Mouse (Mus musculus): ENCODE measurements around the gene Slc39a11. TPM values are rescaled to one million over a fixed set of nuclear protein-coding genes. Genes with fewer than 3 reads are reported as not detected.

The Slc39a11 gene
- polyA plus RNA-seq, 1 experiment from 2014 or later, result 12.5 TPM

GRCm38 (mm10) chr11:113657221-113657620 lies 7.3 kb upstream of the Slc39a11 start:
- no peak overlapping the region for H3K4me3 ChIP-seq (ENCODE audit: low read depth, low read length)
- no peaks in the 10 kb centered on the region for H3K9me3 ChIP-seq (replicated peaks; ENCODE audit: control insufficient read depth, low read length)
- H3K4me2 ChIP-seq (ENCODE audit: low read depth, low read length), result no peak overlapping the region
- no peaks in the 10 kb centered on the region for H3K27me3 ChIP-seq (ENCODE audit: control insufficient read depth, insufficient read depth, low read length)
- H3K9ac ChIP-seq (replicated peaks; ENCODE audit: low read length), result no peak overlapping the region
- peaks cover 14% of the 10 kb centered on the region for H3K36me3 ChIP-seq (replicated peaks; ENCODE audit: control insufficient read depth, insufficient read depth, low read depth, low read length)
- H3K27ac ChIP-seq (replicated peaks; ENCODE audit: low read depth, low read length), result no peak overlapping the region
- no peaks in the 10 kb centered on the region; the same call in 1 of the 2 replicates for H3K4me1 ChIP-seq (ENCODE audit: control insufficient read depth, insufficient read depth, low read length)
- 54% methylated on average over 4 of the region's 4 CpGs for WGBS
- DNase-seq (ENCODE audit: low spot score), result no peak
- no peak for ATAC-seq (replicated peaks; ENCODE audit: insufficient number of reproducible peaks, low FRiP score, low TSS enrichment, low read depth)

GRCm38 (mm10) chr11:113656511-113656932 lies 6.6 kb upstream of the Slc39a11 start:
- peaks cover 15% of the 10 kb centered on the region for H3K36me3 ChIP-seq (replicated peaks; ENCODE audit: control insufficient read depth, insufficient read depth, low read depth, low read length)
- 92% methylated on average over 8 of the region's 8 CpGs for WGBS
- ATAC-seq (replicated peaks; ENCODE audit: insufficient number of reproducible peaks, low FRiP score, low TSS enrichment, low read depth) (no peak), DNase-seq (ENCODE audit: low spot score) (no peak)
- no peak overlapping the region for H3K9ac ChIP-seq (replicated peaks; ENCODE audit: low read length)
- no peak overlapping the region for H3K4me3 ChIP-seq (ENCODE audit: low read depth, low read length)
- H3K27ac ChIP-seq (replicated peaks; ENCODE audit: low read depth, low read length), result no peak overlapping the region
- H3K4me2 ChIP-seq (ENCODE audit: low read depth, low read length), result no peak overlapping the region
- no peaks in the 10 kb centered on the region; the same call in 1 of the 2 replicates for H3K4me1 ChIP-seq (ENCODE audit: control insufficient read depth, insufficient read depth, low read length)
- no peaks in the 10 kb centered on the region for H3K9me3 ChIP-seq (replicated peaks; ENCODE audit: control insufficient read depth, low read length)
- no peaks in the 10 kb centered on the region for H3K27me3 ChIP-seq (ENCODE audit: control insufficient read depth, insufficient read depth, low read length)

DNA sequence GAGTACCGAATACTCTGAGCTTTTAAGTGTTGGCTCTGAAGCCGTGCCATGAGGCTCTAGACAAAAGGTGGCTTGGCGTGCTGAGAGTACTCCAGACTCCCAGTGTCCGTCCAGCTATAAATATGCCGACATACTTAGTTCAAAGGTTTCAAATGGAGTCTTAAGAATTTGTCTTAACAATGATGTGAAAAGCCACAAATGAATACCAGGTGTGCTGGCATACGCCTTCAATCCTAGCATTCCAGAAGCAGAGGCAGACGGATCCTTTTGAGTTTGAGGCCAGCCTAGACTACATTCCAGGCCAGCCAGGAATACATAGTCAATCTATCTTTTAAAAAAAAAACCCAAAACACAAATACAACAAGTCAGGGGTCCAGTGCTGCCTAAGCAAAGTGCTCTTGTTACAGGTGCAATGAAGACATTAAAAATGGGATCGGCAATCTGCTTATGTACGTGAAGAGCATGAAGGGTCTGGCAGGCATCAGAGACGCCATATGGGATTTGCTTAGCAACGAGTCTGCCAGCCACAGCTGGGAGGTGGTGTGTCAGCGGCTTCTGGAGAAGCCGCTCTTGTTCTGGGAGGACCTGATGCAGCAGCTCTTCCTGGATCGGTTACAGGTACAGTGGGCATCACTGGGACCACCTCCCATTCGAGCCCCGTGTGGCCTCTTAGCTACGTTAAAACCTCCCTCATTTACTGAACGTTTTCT lies 4.8 kb upstream of the Slc39a11 start:
- H3K4me1 ChIP-seq (ENCODE audit: control insufficient read depth, insufficient read depth, low read length), result no peaks in the 10 kb centered on the region; the same call in 1 of the 2 replicates
- 56% methylated on average over 18 of the region's 18 CpGs for WGBS
- ATAC-seq (replicated peaks; ENCODE audit: insufficient number of reproducible peaks, low FRiP score, low TSS enrichment, low read depth), result no peak
- DNase-seq (ENCODE audit: low spot score), result peak; percentile 72
- no peak overlapping the region for H3K9ac ChIP-seq (replicated peaks; ENCODE audit: low read length)
- H3K4me3 ChIP-seq (ENCODE audit: low read depth, low read length), result no peak overlapping the region
- no peak overlapping the region for H3K27ac ChIP-seq (replicated peaks; ENCODE audit: low read depth, low read length)
- H3K4me2 ChIP-seq (ENCODE audit: low read depth, low read length), result no peak overlapping the region
- no peaks in the 10 kb centered on the region for H3K27me3 ChIP-seq (ENCODE audit: control insufficient read depth, insufficient read depth, low read length)
- H3K9me3 ChIP-seq (replicated peaks; ENCODE audit: control insufficient read depth, low read length), result no peaks in the 10 kb centered on the region
- peaks cover 13% of the 10 kb centered on the region for H3K36me3 ChIP-seq (replicated peaks; ENCODE audit: control insufficient read depth, insufficient read depth, low read depth, low read length)

- Histone ChIP-seq H3K36me3 (replicated peaks; ENCODE audit: control insufficient read depth, insufficient read depth, low read depth, low read length) (peaks cover 13% of the 10 kb centered on the region), H3K27me3 (ENCODE audit: control insufficient read depth, insufficient read depth, low read length) (no peaks in the 10 kb centered on the region), H3K27ac (replicated peaks; ENCODE audit: low read depth, low read length) (no peak overlapping the region), H3K4me2 (ENCODE audit: low read depth, low read length) (no peak overlapping the region), H3K4me3 (ENCODE audit: low read depth, low read length) (no peak overlapping the region), H3K4me1 (ENCODE audit: control insufficient read depth, insufficient read depth, low read length) (no peaks in the 10 kb centered on the region; the same call in 1 of the 2 replicates), H3K9ac (replicated peaks; ENCODE audit: low read length) (no peak overlapping the region), H3K9me3 (replicated peaks; ENCODE audit: control insufficient read depth, low read length) (no peaks in the 10 kb centered on the region)
- ATAC-seq (replicated peaks; ENCODE audit: insufficient number of reproducible peaks, low FRiP score, low TSS enrichment, low read depth) (no peak), DNase-seq (ENCODE audit: low spot score) (no peak)
- 90% methylated on average over 15 of the region's 15 CpGs for WGBS
Observed at GRCm38 (mm10) chr11:113654105-113654504, 4.2 kb upstream of the Slc39a11 start.

GRCm38 (mm10) chr11:113652516-113652915 lies 2.6 kb upstream of the Slc39a11 start:
- H3K27me3 ChIP-seq (ENCODE audit: control insufficient read depth, insufficient read depth, low read length), result no peaks in the 10 kb centered on the region
- H3K27ac ChIP-seq (replicated peaks; ENCODE audit: low read depth, low read length), result no peak overlapping the region
- WGBS, result 94% methylated on average over 6 of the region's 6 CpGs
- no peak overlapping the region for H3K9ac ChIP-seq (replicated peaks; ENCODE audit: low read length)
- H3K4me3 ChIP-seq (ENCODE audit: low read depth, low read length), result no peak overlapping the region
- no peaks in the 10 kb centered on the region for H3K9me3 ChIP-seq (replicated peaks; ENCODE audit: control insufficient read depth, low read length)
- no peak overlapping the region for H3K4me2 ChIP-seq (ENCODE audit: low read depth, low read length)
- DNase-seq (ENCODE audit: low spot score) (no peak), ATAC-seq (replicated peaks; ENCODE audit: insufficient number of reproducible peaks, low FRiP score, low TSS enrichment, low read depth) (no peak)
- peaks cover 13% of the 10 kb centered on the region for H3K36me3 ChIP-seq (replicated peaks; ENCODE audit: control insufficient read depth, insufficient read depth, low read depth, low read length)
- H3K4me1 ChIP-seq (ENCODE audit: control insufficient read depth, insufficient read depth, low read length), result no peaks in the 10 kb centered on the region; the same call in 1 of the 2 replicates

- Histone ChIP-seq H3K27ac (replicated peaks; ENCODE audit: low read depth, low read length) (no peak overlapping the region), H3K9me3 (replicated peaks; ENCODE audit: control insufficient read depth, low read length) (no peaks in the 10 kb centered on the region), H3K9ac (replicated peaks; ENCODE audit: low read length) (no peak overlapping the region), H3K4me2 (ENCODE audit: low read depth, low read length) (no peak overlapping the region), H3K27me3 (ENCODE audit: control insufficient read depth, insufficient read depth, low read length) (no peaks in the 10 kb centered on the region), H3K4me3 (ENCODE audit: low read depth, low read length) (no peak overlapping the region), H3K4me1 (ENCODE audit: control insufficient read depth, insufficient read depth, low read length) (no peaks in the 10 kb centered on the region; the same call in 1 of the 2 replicates), H3K36me3 (replicated peaks; ENCODE audit: control insufficient read depth, insufficient read depth, low read depth, low read length) (peaks cover 10% of the 10 kb centered on the region)
- DNase-seq (ENCODE audit: low spot score) (peak; percentile 76), ATAC-seq (replicated peaks; ENCODE audit: insufficient number of reproducible peaks, low FRiP score, low TSS enrichment, low read depth) (no peak)
- 50% methylated on average over 8 of the region's 8 CpGs for WGBS
Observed at GRCm38 (mm10) chr11:113651907-113652273, 2.0 kb upstream of the Slc39a11 start.

DNA sequence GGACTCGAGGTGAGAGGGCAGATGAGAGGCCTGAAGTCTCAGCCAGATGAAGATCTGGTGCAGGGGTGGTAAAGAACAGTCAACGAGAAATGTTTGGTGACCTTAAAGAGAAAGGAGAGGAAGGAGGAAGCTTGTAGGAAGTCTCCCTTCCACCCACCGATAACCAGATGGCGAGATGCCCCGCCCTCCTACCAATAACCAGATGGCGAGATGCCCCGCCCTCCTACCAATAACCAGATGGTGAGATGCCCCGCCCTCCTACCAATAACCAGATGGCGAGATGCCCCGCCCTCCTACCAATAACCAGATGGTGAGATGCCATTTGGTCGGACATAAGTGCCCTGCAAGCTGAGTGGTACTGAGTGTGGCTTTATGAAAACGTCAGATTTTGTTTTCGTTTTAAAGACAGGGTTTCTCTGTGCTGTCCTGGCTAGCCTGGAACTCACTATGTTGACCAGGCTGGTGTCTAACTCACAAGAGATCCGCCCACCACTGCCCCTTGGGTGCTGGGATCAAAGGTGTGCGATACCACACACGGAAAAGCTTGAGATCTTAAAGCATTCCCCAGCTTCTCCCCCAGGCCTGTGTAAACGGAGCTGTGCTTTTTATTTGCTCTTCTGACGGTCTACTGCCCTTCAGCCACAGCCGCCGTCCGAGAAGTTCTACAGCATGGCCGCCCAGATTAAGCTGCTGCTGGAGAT lies 1.5 kb upstream of the Slc39a11 start:
- WGBS, result 71% methylated on average over 21 of the region's 22 CpGs
- DNase-seq (ENCODE audit: low spot score) (no peak), ATAC-seq (replicated peaks; ENCODE audit: insufficient number of reproducible peaks, low FRiP score, low TSS enrichment, low read depth) (no peak)
- H3K27ac ChIP-seq (replicated peaks; ENCODE audit: low read depth, low read length), result no peak overlapping the region
- no peak overlapping the region for H3K4me3 ChIP-seq (ENCODE audit: low read depth, low read length)
- H3K4me1 ChIP-seq (ENCODE audit: control insufficient read depth, insufficient read depth, low read length), result no peaks in the 10 kb centered on the region; the same call in 1 of the 2 replicates
- no peaks in the 10 kb centered on the region for H3K9me3 ChIP-seq (replicated peaks; ENCODE audit: control insufficient read depth, low read length)
- H3K36me3 ChIP-seq (replicated peaks; ENCODE audit: control insufficient read depth, insufficient read depth, low read depth, low read length), result peaks cover 8% of the 10 kb centered on the region
- H3K27me3 ChIP-seq (ENCODE audit: control insufficient read depth, insufficient read depth, low read length), result no peaks in the 10 kb centered on the region
- H3K4me2 ChIP-seq (ENCODE audit: low read depth, low read length), result no peak overlapping the region
- no peak overlapping the region for H3K9ac ChIP-seq (replicated peaks; ENCODE audit: low read length)

All from embryonic facial prominence, embryonic 11.5 days (tissue).